Mouse (Mus musculus): Measurements from ENCODE around the gene Ncam1.

Gene Ncam1

DNA sequence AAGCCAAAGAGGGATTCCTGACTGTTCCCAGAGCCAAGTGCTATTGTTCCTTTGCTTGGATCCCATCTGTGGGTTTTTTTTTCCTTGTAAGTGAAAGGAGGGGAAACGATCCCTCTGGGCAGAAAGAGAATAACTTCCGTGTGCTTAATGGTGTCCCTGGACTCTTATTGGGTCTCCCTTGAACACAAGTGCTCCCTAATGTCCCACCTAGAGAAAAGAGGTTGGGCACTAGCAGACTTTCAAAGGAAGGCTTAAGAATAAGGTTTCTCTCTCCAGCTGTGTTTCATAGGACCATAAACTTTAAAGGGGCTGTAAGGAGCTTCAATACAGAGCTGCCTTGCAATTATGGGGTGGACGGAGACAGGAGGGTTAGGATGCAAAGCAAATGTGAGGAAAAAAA is 119.5 kb downstream of the Ncam1 start:
- DNase-seq (ENCODE audit: low spot score in 2 of 2), result no peak

DNA sequence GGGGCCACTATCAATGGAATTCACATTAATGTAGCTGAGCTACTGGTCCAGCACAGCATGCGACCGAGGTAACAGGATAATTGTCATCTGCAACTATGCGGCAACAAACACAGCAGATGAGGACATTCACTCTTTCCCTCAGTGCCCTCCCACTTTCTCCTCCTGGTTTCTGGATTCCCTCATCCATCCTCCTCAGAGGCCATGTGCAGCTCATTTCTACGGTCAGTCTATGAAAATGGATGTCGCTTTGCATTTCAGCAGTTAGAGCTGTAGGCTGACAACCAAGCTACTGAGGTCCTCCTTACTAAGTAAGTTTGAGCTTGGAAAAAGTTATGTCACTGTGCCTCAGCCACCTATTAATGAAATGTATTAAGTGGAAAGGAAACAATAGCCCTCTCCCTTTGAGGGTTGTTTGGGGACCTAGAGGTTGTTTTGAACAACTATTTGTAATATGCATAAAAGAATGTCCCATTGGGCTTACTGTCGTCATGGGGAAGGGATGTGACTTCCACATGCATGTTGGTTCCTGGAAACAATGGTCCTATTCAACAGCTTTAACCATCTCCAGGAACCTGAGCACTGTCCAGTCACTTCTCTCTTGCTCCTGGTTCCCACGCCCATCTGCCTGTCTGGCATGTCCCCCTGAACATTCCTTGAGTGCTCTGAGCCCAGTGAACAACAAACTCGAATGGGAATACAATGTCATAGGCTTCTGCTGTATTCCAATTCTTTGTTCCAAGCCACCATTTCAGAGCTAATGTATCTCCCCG is 122.8 kb downstream of the Ncam1 start:
- DNase-seq (ENCODE audit: low spot score in 2 of 2), result no peak

DNA sequence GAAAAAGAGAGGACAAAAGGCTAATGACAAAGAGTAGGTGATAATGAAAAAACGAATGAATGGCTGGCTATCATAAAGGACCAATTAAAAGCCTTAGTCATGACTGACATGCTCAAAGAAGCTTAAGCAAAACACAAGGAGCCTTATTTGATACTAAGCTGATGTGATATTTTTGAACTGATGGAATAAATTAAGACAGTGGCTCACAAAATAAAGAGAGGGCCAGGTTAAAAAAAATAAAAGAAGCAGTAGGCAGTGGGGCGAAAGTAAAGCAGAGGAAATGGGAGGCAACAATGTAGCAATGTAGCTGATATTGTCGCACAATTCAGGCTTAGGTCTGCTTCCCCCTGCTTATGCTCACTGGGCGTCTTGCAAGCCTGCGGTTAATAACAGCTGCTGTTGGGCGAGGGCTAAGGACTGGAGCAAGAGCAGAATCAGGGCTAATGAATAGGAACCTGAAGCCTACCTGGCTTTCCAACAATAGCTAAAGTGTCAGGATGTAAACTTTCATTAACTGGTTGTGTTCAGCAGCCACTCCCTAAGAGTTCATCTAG is 126.0 kb downstream of the Ncam1 start:
- DNase-seq (ENCODE audit: low spot score in 2 of 2), result no peak

DNA sequence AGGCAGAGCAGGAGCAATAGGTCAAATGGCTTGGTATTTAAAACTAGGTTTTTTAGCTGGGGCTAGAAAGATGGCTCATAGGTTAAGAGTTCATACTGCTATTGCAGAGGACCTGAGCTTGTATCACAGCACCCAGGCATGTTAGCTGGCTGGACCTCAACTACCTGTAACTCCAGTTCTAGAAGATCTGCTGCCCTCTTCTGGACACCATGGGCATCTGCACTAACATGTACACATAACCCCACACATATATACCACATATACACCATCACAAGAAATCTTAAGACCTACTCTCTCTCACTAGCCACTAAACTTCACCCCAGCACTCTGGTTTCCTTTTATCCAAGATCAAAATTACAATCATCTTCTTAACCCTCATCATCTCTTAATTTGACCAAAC is 131.7 kb downstream of the Ncam1 start:
- no peak for DNase-seq (ENCODE audit: low spot score in 2 of 2)

DNA sequence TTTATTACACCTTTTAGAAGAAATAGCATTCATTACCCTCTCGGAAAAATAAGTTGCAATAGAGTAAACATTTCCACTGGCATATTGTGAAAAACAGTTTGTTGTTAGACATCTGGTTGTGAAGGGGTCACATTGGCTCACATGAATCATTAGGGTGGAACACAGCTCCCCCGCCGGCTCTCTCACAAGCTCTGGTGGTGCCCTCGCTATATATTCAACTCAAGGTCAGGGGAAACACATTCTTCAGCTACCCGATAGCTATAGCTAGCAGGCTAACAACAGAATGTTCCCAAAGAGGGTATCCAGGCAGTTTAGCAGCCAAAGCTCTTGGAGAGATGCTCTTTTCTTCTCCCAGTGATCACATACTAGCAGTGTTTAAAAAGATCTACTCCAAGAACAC is 133.4 kb downstream of the Ncam1 start:
- DNase-seq (ENCODE audit: low spot score in 2 of 2), result no peak

DNA sequence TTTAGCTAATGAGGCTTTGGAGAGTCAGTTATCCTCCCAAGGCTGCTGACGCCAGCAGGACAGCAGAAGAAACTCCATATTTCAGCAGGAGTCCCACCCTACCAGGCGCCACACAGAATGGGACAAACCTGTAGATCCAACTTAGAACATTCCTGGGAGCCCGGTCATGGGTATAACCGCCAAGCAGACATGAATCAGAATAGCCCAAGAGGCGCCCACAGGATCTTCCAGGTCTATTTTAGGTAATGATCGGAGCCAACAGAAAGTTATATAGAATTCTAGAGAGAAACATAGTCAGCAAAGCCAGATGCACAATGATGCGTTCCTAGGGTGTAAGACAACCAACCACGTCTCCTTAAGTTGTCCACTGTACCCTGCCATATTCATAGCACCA is 134.8 kb downstream of the Ncam1 start:
- DNase-seq (ENCODE audit: low spot score in 2 of 2), result no peak

DNA sequence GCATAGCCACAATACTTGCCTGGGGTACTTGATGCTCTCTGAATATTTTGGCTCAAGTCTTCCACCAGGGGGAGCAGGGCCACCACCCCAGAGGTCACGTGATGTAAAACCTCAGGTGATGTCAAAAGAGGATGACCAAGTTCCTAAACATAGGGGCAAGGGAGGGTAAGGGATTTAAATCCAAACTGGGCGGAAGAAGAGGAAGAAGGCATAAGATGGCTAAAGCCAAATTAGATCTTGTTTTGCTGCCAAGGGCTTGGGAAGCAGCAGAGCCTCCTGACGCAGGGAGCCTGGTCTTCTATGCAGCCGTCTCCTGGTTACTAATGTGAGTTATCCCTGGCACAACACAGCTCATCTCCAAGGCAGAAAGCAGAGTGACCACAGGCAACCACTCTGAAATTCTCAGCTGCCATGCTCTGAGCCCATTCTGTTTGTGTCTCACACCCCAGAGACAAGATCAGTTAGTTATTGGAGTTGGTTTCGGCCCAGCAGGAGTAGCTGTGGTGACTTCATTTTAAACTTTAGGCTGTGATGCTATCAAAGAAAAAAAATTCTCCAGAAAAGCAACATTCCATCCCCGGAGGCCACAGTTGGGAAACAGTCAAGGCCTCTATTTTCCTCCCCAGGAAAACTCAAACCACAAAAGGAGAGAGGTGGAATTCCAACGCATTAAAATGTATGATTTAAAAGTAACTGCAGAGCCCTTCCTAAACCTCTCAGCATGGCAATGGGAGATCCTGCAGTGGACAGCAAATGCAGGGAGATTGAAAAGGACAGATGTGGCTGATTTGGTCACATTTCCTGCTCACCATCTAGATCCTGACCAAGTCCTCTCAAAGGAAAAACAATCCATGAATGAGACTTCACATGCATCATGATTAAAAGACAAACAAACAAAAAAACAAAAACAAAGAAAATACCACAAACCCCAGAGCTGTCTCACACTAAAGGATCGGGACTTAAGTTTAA is 135.5 kb downstream of the Ncam1 start:
- DNase-seq (ENCODE audit: low spot score in 2 of 2), result no peak

DNA sequence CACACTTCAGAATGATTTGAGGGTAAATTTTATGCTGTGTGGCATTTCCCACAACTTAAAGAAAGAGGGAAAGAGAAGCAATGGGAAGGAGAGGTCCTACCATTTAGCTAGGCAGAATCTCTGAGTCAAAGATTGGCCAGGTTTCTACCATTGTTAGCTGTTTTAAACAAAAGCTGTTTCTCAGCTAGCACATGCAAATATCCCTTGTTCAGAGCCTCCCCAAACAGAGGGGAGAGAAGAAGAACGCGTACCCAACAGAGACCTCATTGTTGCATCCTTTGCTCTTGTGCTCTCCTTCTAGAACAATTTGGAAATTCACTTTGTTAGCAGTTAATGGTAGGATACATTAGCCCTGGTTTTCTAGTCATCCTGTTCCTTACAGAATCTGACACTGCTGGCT is 137.2 kb downstream of the Ncam1 start:
- peak in 1 of 2 experiments; percentile 16 for DNase-seq (ENCODE audit: low spot score in 2 of 2)

DNA sequence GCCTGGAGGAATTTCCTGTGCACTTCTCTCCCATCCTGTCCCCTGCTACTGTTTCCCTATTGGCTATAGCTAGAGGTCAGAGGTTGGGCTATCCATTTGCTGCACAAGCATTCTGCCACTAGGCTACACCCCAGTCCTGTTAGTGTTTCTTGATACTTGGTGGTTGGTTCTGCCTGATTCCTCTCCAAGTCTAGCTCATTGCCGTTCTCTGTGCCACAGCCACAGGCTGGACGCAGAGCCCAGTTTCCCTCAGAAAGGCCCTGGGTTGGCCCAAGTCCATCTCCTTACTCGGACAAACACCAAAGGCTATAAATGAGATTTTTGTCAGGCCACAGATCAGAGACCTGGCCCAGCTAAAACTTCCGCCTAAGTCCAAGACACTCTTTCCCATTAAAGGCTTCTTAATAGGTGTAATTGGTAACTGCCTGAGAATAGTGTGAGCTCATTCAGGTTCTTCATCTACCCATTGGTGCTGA is 140.3 kb downstream of the Ncam1 start:
- peak; percentile 22 to 60 for DNase-seq (ENCODE audit: low spot score in 2 of 2)

DNA sequence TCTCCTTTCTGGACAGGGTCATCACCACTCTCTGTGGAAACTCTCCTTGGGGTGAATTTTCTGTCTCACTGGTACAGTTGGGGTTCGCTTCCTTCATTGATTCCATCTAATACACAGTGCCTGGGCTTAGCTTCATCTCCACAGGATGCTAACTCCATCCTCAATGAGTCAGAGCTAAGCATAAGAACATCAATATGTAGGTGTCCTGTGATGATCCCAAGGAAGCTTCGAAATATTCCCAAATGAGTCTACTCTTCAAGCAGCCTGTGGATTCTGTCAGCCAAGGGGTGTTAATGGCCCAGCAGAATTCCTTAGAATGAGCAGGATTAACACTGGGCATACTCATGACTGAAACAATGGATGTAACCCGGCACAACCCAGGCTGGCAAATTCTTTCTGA is 144.3 kb downstream of the Ncam1 start:
- DNase-seq (ENCODE audit: low spot score in 2 of 2), result no peak

DNA sequence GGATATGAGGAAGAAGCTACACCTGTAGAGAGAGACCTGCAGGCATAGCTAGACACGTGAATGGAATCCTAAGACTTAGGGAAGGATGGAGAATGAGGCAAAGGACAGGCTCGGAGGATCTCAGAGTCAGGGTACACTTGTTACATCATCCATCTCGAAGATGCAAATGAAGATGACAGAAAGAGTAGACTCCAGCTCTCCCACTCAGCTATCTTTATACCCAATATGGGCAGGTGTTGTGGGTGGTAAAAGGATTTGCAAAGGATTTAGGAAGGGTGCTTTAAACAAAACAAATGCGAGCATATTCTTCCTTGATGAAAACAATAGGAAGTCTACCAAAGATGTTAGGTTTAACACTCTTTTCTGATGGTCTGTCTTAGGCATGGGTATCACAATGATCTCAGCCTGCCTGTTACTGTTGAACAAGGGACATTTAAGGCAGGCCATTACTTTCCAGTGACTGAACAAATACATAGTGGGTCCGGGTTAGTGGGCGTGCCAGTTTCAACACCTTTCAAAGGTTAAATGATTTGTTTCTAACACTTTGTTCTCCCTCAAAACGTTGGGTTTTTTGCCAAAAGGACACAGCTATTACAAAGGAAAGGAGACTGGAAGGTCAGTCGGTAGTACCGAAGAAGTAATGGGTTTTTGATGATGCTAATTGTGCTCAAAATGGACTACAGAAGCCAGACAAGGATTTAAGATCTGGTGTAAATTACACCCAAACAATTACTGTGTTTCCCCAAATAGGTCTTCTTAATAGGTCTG is 145.1 kb downstream of the Ncam1 start:
- DNase-seq (ENCODE audit: low spot score in 2 of 2), result no peak

DNA sequence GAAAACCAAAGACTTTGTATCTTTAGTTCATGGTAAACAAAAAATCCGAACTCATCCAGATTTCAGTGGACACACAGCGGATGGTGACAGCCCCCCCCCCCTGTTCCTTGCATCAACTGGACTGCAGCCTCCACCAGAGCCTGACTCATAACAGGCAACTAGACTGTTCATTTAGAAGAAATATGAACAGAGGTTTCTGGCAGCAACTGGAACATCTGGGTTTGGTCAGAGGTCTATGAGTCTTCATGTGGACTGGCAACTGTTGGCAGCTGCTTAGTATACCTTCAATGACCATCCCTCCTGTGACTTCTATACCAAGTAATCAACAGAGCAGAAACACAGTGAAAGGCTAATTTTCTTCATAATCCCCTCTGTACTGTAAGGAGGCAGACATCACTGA is 154.4 kb downstream of the Ncam1 start:
- DNase-seq (ENCODE audit: low spot score in 2 of 2), result no peak

DNA sequence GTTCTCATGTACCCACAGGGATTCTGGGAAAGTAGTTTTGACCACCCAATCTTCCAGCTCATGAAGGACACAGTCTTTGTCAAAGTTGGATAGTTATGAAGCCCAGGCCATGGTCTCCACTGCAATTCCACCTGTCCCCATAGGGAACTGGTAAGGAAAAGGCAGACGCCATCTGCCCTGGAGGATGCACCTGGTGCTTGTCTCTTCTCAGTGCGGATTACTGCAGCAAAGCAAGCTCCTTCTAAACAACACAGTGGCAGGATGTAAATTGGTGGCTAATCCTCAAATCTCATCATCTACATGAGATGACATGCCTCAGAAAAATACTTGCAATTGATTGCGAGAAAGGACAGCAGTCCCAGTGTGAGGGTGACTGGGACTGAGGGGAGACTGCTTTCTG is 158.0 kb downstream of the Ncam1 start:
- DNase-seq (ENCODE audit: low spot score in 2 of 2), result no peak

DNA sequence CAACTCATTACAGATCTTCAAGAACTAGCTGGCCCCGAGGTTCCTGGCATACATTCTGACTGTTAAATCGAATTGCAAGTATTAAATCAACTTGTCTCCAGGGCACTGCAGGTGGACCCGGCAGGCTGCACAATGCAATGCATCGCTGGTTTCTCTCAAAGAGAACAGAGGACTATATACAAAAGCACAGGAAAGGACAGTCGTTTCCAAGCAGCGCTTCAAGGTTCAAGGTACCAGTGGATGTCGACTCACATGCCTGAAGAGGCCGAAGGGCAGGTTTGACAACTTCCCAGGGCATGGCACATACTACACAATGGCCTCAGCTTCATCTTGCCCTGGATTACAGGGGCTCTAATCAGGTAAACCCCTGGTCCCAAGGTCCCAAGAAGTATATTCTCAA is 158.6 kb downstream of the Ncam1 start:
- DNase-seq (ENCODE audit: low spot score in 2 of 2), result no peak

DNA sequence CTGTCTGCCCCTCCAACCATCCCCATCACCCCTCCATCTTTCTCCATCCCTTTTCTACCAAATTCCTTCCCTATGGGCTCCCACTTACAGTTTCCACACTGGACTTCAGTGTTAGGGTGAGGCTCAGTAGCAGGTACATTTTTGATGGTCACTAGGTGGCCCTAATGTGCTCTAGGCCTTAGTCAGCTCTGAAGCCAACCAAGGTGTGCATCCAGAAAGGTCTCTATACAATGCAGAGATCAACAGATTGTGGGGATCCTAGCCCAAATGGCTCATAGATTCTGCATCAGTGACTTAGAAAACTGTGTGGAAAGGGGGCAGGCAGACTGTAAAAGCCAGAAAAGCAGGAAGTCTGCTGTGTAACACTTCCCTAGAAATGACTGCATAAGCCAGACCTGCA is 160.8 kb downstream of the Ncam1 start:
- no peak for DNase-seq (ENCODE audit: low spot score in 2 of 2)

DNA sequence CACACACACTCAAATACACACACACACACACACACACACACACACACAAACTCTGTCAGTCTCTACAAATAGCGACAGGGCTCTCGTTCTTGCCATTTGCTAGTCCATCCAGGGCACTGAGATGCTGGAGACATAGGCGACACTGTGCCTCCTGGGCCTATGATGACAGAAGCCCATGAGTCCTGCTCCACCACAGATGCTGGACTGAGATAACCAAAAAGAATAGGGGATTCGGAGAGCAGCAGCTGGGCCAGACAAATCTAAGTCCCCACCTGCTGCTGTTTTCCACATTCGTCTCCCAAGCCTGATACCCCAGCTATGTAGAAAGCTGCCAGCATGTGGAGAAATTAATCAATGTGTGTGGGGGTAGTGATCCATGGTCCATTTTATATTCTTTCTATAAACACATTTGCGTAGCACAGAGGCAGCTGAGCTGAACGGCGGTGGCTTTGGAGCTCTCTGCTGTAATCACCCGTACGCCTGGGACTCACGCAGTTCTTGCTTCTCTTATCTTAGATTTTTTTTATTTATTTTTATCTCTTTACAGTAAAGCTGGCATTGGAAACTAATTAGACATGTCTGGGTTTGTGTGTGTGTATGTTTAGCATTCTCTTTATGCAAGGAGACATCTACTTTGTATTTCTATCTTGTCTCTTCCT is 162.9 kb downstream of the Ncam1 start:
- DNase-seq (ENCODE audit: low spot score in 2 of 2), result no peak

DNA sequence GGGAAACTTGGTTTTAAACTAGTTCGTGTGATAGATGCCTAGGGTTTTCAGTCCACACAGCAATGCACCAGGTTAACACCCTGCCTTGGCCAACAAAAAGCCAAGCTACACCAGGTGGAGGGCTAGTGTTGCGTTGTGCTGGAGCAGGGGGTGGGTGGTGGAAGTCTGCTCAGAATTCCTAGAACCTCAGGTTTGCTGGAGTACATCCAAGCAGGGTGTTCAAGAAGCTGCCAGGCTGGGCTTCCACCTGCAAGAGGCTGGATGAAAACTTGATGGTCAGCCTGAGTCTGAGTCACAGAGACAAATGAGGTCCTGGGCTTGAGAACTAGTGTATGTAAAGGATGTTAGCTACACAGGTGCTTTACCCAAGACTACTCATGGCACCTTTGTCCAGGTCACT is 166.1 kb downstream of the Ncam1 start:
- no peak for DNase-seq (ENCODE audit: low spot score in 2 of 2)

DNA sequence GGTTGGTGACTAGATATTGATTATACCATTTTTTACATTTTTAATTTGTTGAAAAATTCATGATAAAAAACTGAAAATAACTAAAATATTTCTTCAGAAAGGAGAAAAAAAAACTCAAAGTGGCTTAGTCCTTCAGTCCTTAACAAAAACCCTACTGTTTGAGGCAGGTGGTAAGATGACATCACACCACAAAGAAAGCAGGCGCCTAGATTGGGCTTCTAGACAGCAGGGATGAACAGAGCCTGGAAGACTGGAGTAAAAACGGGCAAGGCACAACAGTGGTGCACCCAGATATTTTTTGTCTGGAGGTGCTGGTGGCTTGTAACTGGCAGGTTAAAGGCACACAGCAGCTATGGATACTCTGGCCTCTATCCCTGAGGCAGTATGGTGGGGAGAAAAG is 168.4 kb downstream of the Ncam1 start:
- DNase-seq (ENCODE audit: low spot score in 2 of 2), result no peak

DNA sequence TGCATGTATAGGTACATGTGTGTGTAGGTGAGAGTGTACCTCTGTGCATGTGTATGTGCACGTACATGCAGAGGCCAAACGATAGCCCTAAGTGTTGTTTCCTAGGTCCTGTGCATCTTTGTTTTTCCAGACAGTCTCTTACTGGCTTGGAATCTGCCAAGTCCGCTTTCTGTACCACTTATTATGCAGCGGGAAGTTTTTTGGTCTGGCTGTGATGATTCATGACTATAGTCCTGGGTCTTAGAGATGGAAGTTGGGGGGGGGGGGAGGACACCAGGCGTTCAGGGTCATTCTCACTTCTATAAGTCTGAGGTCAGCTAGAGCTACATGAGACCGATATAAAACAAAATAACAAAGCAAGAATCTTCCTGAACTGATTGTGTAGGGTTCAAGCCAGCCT is 173.8 kb downstream of the Ncam1 start:
- no peak for DNase-seq (ENCODE audit: low spot score in 2 of 2)

DNA sequence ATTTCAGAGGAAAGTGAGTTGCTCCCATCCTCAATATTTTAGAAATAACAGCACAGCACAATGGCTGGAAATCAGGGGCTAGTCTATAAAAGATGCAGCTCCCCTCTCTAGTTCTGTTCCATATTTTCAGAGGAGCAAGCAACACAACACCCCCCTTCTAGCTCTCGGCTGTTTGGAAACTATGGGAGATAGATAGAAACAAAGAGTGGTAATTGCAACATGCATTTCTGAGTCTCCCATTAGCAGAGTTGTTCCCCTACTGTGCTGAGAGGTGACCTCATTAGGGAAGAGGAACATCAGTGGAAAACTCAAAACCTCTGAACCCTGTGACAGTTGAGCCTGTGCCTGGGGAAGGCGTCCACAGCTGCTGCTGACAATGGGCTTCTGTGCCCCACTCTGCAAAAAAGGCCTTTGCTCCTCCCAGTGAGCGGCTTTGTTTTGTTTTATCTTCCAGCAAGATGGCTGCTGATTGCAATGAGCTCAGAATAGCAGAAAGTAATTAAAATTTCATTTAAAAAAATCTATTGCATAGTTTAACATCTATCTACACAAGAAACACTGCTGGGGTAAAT is 174.7 kb downstream of the Ncam1 start:
- peak; percentile 30 to 40 for DNase-seq (ENCODE audit: low spot score in 2 of 2)
